Mouse (Mus musculus) intestine, embryonic 15.5 days (tissue): ENCODE data around the gene Coro1b. TPM values are rescaled to one million over a fixed set of nuclear protein-coding genes. Genes with fewer than 3 reads are reported as not detected.
A peak's percentile ranks its signal among the peaks of the same experiment; 100 is the strongest.

Experiments
- ATAC-seq: fragments of 200-750 bp; cut with Nextera tagmentation; 2 replicates; pipeline ENCODE4 v1.8.0; 2017; ENCODE audit warnings: moderate TSS enrichment, moderate library complexity
- H3K27ac ChIP-seq: fragments of 300-500 bp; sonication (generic); 2 replicates; pipeline ENCODE4 v1.5.1; 2015; ENCODE audit warnings: mild to moderate bottlenecking, inconsistent platforms
- H3K27me3 ChIP-seq: fragments of 300-500 bp; sonication (generic); replicated peaks from 2 replicates; pipeline ENCODE4 v1.6.1; 2015; ENCODE audit warnings: inconsistent platforms
- H3K36me3 ChIP-seq: fragments of 300-500 bp; sonication (generic); 2 replicates; pipeline ENCODE4 v1.6.1; 2015; ENCODE audit warnings: inconsistent platforms
- H3K4me1 ChIP-seq: fragments of 300-500 bp; sonication (generic); replicated peaks from 2 replicates; pipeline ENCODE4 v1.6.1; 2015; ENCODE audit warnings: inconsistent platforms
- H3K4me2 ChIP-seq: fragments of 300-500 bp; sonication (generic); replicated peaks from 2 replicates; pipeline ENCODE4 v1.6.1; 2015; ENCODE audit warnings: mild to moderate bottlenecking, inconsistent platforms
- H3K4me3 ChIP-seq: fragments of 300-500 bp; sonication (generic); replicated peaks from 2 replicates; pipeline ENCODE4 v1.5.1; 2015; ENCODE audit warnings: inconsistent platforms
- H3K9ac ChIP-seq: fragments of 300-500 bp; sonication (generic); 2 replicates; pipeline ENCODE4 v1.6.1; 2015; ENCODE audit warnings: inconsistent platforms
- H3K9me3 ChIP-seq: fragments of 300-500 bp; sonication (generic); 2 replicates; pipeline ENCODE4 v1.6.1; 2016; ENCODE audit warnings: inconsistent platforms
- WGBS: fragments of 180-500 bp; shearing (Covaris S2); methylation state at CpG from one replicate; pipeline ENCODE4 v1.1.7; 2015; 5-methylcytosine and 5-hydroxymethylcytosine counted together
- polyA plus RNA-seq: library from polyadenylated mRNA; unstranded; fragments of >200 nt; fragmentation: Nextera tagmentation; extraction: Ambion mirVana; gene quantifications from 2 replicates; pipeline ENCODE4 v1.2.1, GENCODE M21; 2015

Gene Coro1b
- polyA plus RNA-seq, 1 experiment from 2014 or later, result 207 TPM

- Histone ChIP-seq H3K27me3 (no peaks in the 10 kb centered on the region), H3K27ac (no peak overlapping the region), H3K4me1 (no peaks in the 10 kb centered on the region; the same call in 1 of the 2 replicates), H3K36me3 (peaks cover 25% of the 10 kb centered on the region), H3K4me2 (no peak overlapping the region), H3K4me3 (no peak overlapping the region), H3K9ac (no peak overlapping the region), H3K9me3 (no peaks in the 10 kb centered on the region)
- 81% methylated on average over 6 of the region's 6 CpGs for WGBS
- no peak for ATAC-seq
These were observed 7.0 kb downstream of the Coro1b start for GRCm38 (mm10) chr19:4155223-4156072.

- Histone ChIP-seq H3K9me3 (no peaks in the 10 kb centered on the region), H3K4me1 (no peaks in the 10 kb centered on the region), H3K27ac (no peak overlapping the region), H3K4me2 (no peak overlapping the region), H3K4me3 (no peak overlapping the region), H3K9ac (no peak overlapping the region), H3K36me3 (peaks cover 19% of the 10 kb centered on the region), H3K27me3 (no peaks in the 10 kb centered on the region)
- no peak for ATAC-seq
- WGBS, result 76% methylated on average over 20 of the region's 20 CpGs
These were observed 7.7 kb downstream of the Coro1b start for GRCm38 (mm10) chr19:4156073-4156579.

- WGBS, result 90% methylated on average over 12 of the region's 12 CpGs
- Histone ChIP-seq H3K4me3 (no peak overlapping the region), H3K9me3 (no peaks in the 10 kb centered on the region), H3K4me2 (no peak overlapping the region), H3K27ac (no peak overlapping the region), H3K36me3 (peaks cover 18% of the 10 kb centered on the region), H3K9ac (no peak overlapping the region), H3K4me1 (no peaks in the 10 kb centered on the region), H3K27me3 (no peaks in the 10 kb centered on the region)
- no peak for ATAC-seq
These were observed 8.4 kb downstream of the Coro1b start for GRCm38 (mm10) chr19:4156771-4157170.

GRCm38 (mm10) chr19:4159049-4159448, 10.6 kb downstream of the Coro1b start:
- WGBS, result 92% methylated on average over 8 of the region's 8 CpGs
- Histone ChIP-seq H3K27me3 (no peaks in the 10 kb centered on the region), H3K9me3 (no peaks in the 10 kb centered on the region), H3K4me2 (no peak overlapping the region), H3K4me3 (no peak overlapping the region), H3K36me3 (peaks cover 16% of the 10 kb centered on the region), H3K4me1 (peaks cover 10% of the 10 kb centered on the region), H3K27ac (no peak overlapping the region), H3K9ac (no peak overlapping the region)
- ATAC-seq, result no peak

GRCm38 (mm10) chr19:4162646-4163542, 14.5 kb downstream of the Coro1b start, which contains the start of gene Rps6kb2:
TSS of gene Rps6kb2 (minus strand) at chr19:4163354.
- ATAC-seq, result peak; percentile 90
- Histone ChIP-seq H3K4me2 (peak within 1 kb of the TSS; percentile 87), H3K27ac (peak within 1 kb of the TSS; percentile 64; the same call in 1 of the 2 replicates), H3K9ac (peak within 1 kb of the TSS; percentile 72), H3K27me3 (no peaks in the 10 kb centered on the region), H3K36me3 (peaks cover 10% of the 10 kb centered on the region), H3K4me3 (peak within 1 kb of the TSS; percentile 77), H3K9me3 (no peaks in the 10 kb centered on the region), H3K4me1 (peaks cover 10% of the 10 kb centered on the region)
- 6% methylated on average over 42 of the region's 42 CpGs for WGBS

GRCm38 (mm10) chr19:4163543-4163887, 15.1 kb downstream of the Coro1b start:
- H3K27me3 ChIP-seq, result no peaks in the 10 kb centered on the region
- ATAC-seq, result peak; percentile 34
- H3K9me3 ChIP-seq, result no peaks in the 10 kb centered on the region
- peak overlapping the region; percentile 64; the same call in 1 of the 2 replicates for H3K27ac ChIP-seq
- H3K36me3 ChIP-seq, result peaks cover 10% of the 10 kb centered on the region
- peak overlapping the region; percentile 87 for H3K4me2 ChIP-seq
- H3K4me1 ChIP-seq, result peaks cover 10% of the 10 kb centered on the region
- 34% methylated on average over 4 of the region's 4 CpGs for WGBS
- H3K9ac ChIP-seq, result peak overlapping the region; percentile 37
- H3K4me3 ChIP-seq, result peak overlapping the region; percentile 77

GRCm38 (mm10) chr19:4164100-4164499, 15.7 kb downstream of the Coro1b start:
- peak overlapping the region; percentile 87; the same call in 1 of the 2 replicates for H3K4me2 ChIP-seq
- no peak for ATAC-seq
- H3K9me3 ChIP-seq, result no peaks in the 10 kb centered on the region
- no peak overlapping the region for H3K27ac ChIP-seq
- peaks cover 10% of the 10 kb centered on the region for H3K4me1 ChIP-seq
- no peak overlapping the region for H3K4me3 ChIP-seq
- peaks cover 4% of the 10 kb centered on the region for H3K36me3 ChIP-seq
- WGBS, result 75% methylated on average over 3 of the region's 3 CpGs
- no peak overlapping the region for H3K9ac ChIP-seq
- no peaks in the 10 kb centered on the region for H3K27me3 ChIP-seq

- ATAC-seq, result no peak
- H3K9me3 ChIP-seq, result no peaks in the 10 kb centered on the region
- no peak overlapping the region for H3K4me2 ChIP-seq
- H3K9ac ChIP-seq, result no peak overlapping the region
- H3K27me3 ChIP-seq, result no peaks in the 10 kb centered on the region
- WGBS, result 78% methylated on average over 2 of the region's 2 CpGs
- H3K4me3 ChIP-seq, result no peak overlapping the region
- no peaks in the 10 kb centered on the region; the same call in 1 of the 2 replicates for H3K36me3 ChIP-seq
- peaks cover 12% of the 10 kb centered on the region for H3K4me1 ChIP-seq
- H3K27ac ChIP-seq, result no peak overlapping the region
These were observed 16.3 kb downstream of the Coro1b start for GRCm38 (mm10) chr19:4164721-4165120.

GRCm38 (mm10) chr19:4166678-4167476, 18.5 kb downstream of the Coro1b start:
- no peak overlapping the region for H3K27ac ChIP-seq
- no peaks in the 10 kb centered on the region for H3K36me3 ChIP-seq
- H3K9ac ChIP-seq, result no peak overlapping the region
- H3K27me3 ChIP-seq, result no peaks in the 10 kb centered on the region
- WGBS, result 72% methylated on average over 9 of the region's 9 CpGs
- no peak overlapping the region for H3K4me2 ChIP-seq
- no peak for ATAC-seq
- H3K4me3 ChIP-seq, result no peak overlapping the region
- no peaks in the 10 kb centered on the region for H3K9me3 ChIP-seq
- H3K4me1 ChIP-seq, result peaks cover 22% of the 10 kb centered on the region

GRCm38 (mm10) chr19:4169378-4169784, 21.0 kb downstream of the Coro1b start:
- under 1% methylated on average over 43 of the region's 43 CpGs for WGBS
- no peaks in the 10 kb centered on the region for H3K27me3 ChIP-seq
- peak; percentile 97 for ATAC-seq
- no peaks in the 10 kb centered on the region for H3K9me3 ChIP-seq
- peak overlapping the region; percentile 69 for H3K9ac ChIP-seq
- H3K36me3 ChIP-seq, result no peaks in the 10 kb centered on the region
- H3K4me1 ChIP-seq, result peaks cover 12% of the 10 kb centered on the region
- H3K4me3 ChIP-seq, result peak overlapping the region; percentile 46
- H3K4me2 ChIP-seq, result peak overlapping the region; percentile 91
- H3K27ac ChIP-seq, result peak overlapping the region; percentile 85

- Histone ChIP-seq H3K9ac (peak overlapping the region; percentile 69), H3K9me3 (no peaks in the 10 kb centered on the region), H3K27me3 (no peaks in the 10 kb centered on the region), H3K4me1 (peaks cover 12% of the 10 kb centered on the region), H3K4me3 (peak overlapping the region; percentile 46), H3K36me3 (no peaks in the 10 kb centered on the region), H3K4me2 (peak overlapping the region; percentile 91), H3K27ac (peak overlapping the region; percentile 85)
- 9% methylated on average over 27 of the region's 27 CpGs for WGBS
- ATAC-seq, result peak; percentile 63
These were observed 21.4 kb downstream of the Coro1b start for GRCm38 (mm10) chr19:4169810-4170209.
